Mouse (Mus musculus) myocyte (in vitro differentiated cells): Measurements from ENCODE around the gene Glis3. TPM values are rescaled to one million over a fixed set of nuclear protein-coding genes. Genes with fewer than 3 reads are reported as not detected.

Source experiments
- H3K27me3 ChIP-seq: one replicate; pipeline ENCODE4 v1.6.1; 2011; ENCODE audit not compliant: control insufficient read depth, insufficient read depth, insufficient read length
- H3K36me3 ChIP-seq: one replicate; pipeline ENCODE4 v1.6.1; 2011; ENCODE audit not compliant: control insufficient read depth, insufficient read depth
- H3K4me2 ChIP-seq: one replicate; pipeline ENCODE4 v1.6.1; 2011; ENCODE audit warnings: low read depth, control low read depth
- H3K4me3 ChIP-seq: one replicate; pipeline ENCODE4 v1.5.1; 2011; ENCODE audit warnings: mild to moderate bottlenecking, control low read depth, moderate library complexity
- H3K79me2 ChIP-seq: one replicate; pipeline ENCODE4 v1.6.1; 2011; ENCODE audit not compliant: control insufficient read depth, insufficient read depth
- H3ac ChIP-seq: one replicate; pipeline ENCODE4 v1.6.1; 2011; ENCODE audit not compliant: control insufficient read depth, insufficient read length
- CEBPB ChIP-seq: IDR thresholded peaks from 2 replicates; pipeline ENCODE4 v1.6.1; 2011; ENCODE audit warnings: mild to moderate bottlenecking, moderate library complexity; ENCODE audit not compliant: poor library complexity, insufficient read depth, severe bottlenecking
- E2F4 ChIP-seq: IDR thresholded peaks from one replicate; pipeline ENCODE4 v1.6.1; 2011; ENCODE audit warnings: mild to moderate bottlenecking, control low read depth, moderate library complexity; ENCODE audit not compliant: insufficient read depth
- MAX ChIP-seq: IDR thresholded peaks from one replicate; pipeline ENCODE4 v1.6.1; 2011; ENCODE audit warnings: low read depth, mild to moderate bottlenecking, control low read depth
- MYOD1 ChIP-seq, 3 experiments: IDR thresholded peaks; one replicate each; pipeline ENCODE4 v1.6.1; 2011; ENCODE audit warnings: control low read depth in 2 of 3, low read depth in 2 of 3, mild to moderate bottlenecking in 2 of 3, moderate library complexity in 1 of 3; ENCODE audit not compliant: insufficient read length in 2 of 3, control insufficient read depth in 1 of 3
- MYOG ChIP-seq, 3 experiments: IDR thresholded peaks; one replicate each; pipeline ENCODE4 v1.6.1; 2011; ENCODE audit warnings: control low read depth in 2 of 3, low read depth in 2 of 3, mild to moderate bottlenecking in 2 of 3; ENCODE audit not compliant: insufficient read length in 2 of 3, control insufficient read depth in 1 of 3, insufficient read depth in 1 of 3
- POLR2A ChIP-seq: IDR thresholded peaks from one replicate; pipeline ENCODE4 v1.6.1; 2011; ENCODE audit warnings: low read depth, mild to moderate bottlenecking, control low read depth, moderate library complexity; ENCODE audit not compliant: insufficient read length
- POLR2AphosphoS2 ChIP-seq: IDR thresholded peaks from one replicate; pipeline ENCODE4 v1.6.1; 2011; ENCODE audit warnings: low read depth, control low read depth; ENCODE audit not compliant: insufficient read length
- REST ChIP-seq: IDR thresholded peaks from one replicate; pipeline ENCODE4 v1.6.1; 2011; ENCODE audit warnings: mild to moderate bottlenecking, control low read depth, moderate library complexity; ENCODE audit not compliant: insufficient read depth, insufficient read length
- SRF ChIP-seq: IDR thresholded peaks from one replicate; pipeline ENCODE4 v1.6.1; 2011; ENCODE audit warnings: low read depth; ENCODE audit not compliant: control insufficient read depth, insufficient read length
- TCF12 ChIP-seq: IDR thresholded peaks from one replicate; pipeline ENCODE4 v1.6.1; 2011; ENCODE audit warnings: mild to moderate bottlenecking, control low read depth; ENCODE audit not compliant: poor library complexity, insufficient read depth, severe bottlenecking
- TCF3 ChIP-seq: IDR thresholded peaks from one replicate; pipeline ENCODE4 v1.6.1; 2011; ENCODE audit warnings: low read depth, control low read depth; ENCODE audit not compliant: insufficient read length
- USF1 ChIP-seq: IDR thresholded peaks from one replicate; pipeline ENCODE4 v1.6.1; 2011; ENCODE audit warnings: low read depth, mild to moderate bottlenecking, control low read depth, moderate library complexity
- polyA plus RNA-seq: library from polyadenylated mRNA; unstranded; fragments of >200 nt; fragmentation: generic; extraction: Trizol; gene quantifications from one replicate; pipeline ENCODE4 v1.2.1, GENCODE M21; 2012; ENCODE audit warnings: missing spikeins

Glis3 gene
- polyA plus RNA-seq, 1 experiment = 0.79 TPM

GRCm38 (mm10) chr19:28530846-28531245 lies 149.0 kb downstream of the Glis3 start:
- H3K27me3 ChIP-seq = no peaks in the 10 kb centered on the region
- H3K79me2 ChIP-seq = no peaks in the 10 kb centered on the region
- H3K4me2 ChIP-seq = no peak overlapping the region
- H3K36me3 ChIP-seq = no peaks in the 10 kb centered on the region
- H3K4me3 ChIP-seq = no peak overlapping the region
- TF ChIP-seq CEBPB (no peak), E2F4 (no peak), REST (no peak), MYOG (IDR thresholded peaks at IDR 0.05; ENCODE audit: control insufficient read depth in 1 of 3, insufficient read depth in 1 of 3, insufficient read length in 2 of 3, low read depth in 2 of 3) (no peak)
- H3ac ChIP-seq = no peak overlapping the region

- Histone ChIP-seq H3K36me3 (no peaks in the 10 kb centered on the region), H3ac (no peak overlapping the region), H3K4me3 (no peak overlapping the region), H3K79me2 (no peaks in the 10 kb centered on the region), H3K27me3 (no peaks in the 10 kb centered on the region), H3K4me2 (no peak overlapping the region)
- TF ChIP-seq MYOG (IDR thresholded peaks at IDR 0.05; ENCODE audit: control insufficient read depth in 1 of 3, insufficient read depth in 1 of 3, insufficient read length in 2 of 3, low read depth in 2 of 3) (no peak), CEBPB (no peak), TCF3 (no peak), POLR2AphosphoS2 (no peak), E2F4 (no peak), SRF (no peak), MYOD1 (IDR thresholded peaks at IDR 0.05; ENCODE audit: control insufficient read depth in 1 of 3, insufficient read length in 2 of 3, low read depth in 2 of 3) (no peak), TCF12 (no peak), REST (no peak), USF1 (no peak), POLR2A (no peak), MAX (no peak)
Measured at GRCm38 (mm10) chr19:28529006-28529405, 150.9 kb downstream of the Glis3 start.

- no peak overlapping the region for H3K4me3 ChIP-seq
- H3ac ChIP-seq = no peak overlapping the region
- no peaks in the 10 kb centered on the region for H3K79me2 ChIP-seq
- no peaks in the 10 kb centered on the region for H3K36me3 ChIP-seq
- H3K4me2 ChIP-seq = no peak overlapping the region
- no peak for TF ChIP-seq MAX
- TF ChIP-seq POLR2A = no peak
- no peak for TF ChIP-seq TCF3
- TF ChIP-seq POLR2AphosphoS2 = no peak
- no peaks in the 10 kb centered on the region for H3K27me3 ChIP-seq
Measured at GRCm38 (mm10) chr19:28527446-28527845, 152.4 kb downstream of the Glis3 start.

DNA sequence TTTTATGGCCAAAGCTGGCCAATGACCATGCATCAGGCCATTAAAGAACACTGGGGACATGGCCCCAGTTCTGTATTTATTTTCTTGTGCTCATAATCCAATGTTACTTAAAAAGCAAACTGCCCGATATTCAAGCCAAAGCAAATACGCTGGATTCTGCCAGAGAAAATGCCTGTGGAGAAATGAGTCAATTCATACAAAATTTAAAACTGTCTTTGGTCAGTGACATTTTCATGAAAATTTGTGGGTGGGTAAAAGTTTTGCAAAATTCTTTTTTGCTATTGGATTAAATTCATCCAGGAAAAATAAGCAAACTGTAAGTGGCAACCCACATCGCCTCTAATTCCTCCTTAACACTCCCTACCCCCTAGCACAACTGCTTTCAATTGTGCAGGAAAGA lies 154.5 kb downstream of the Glis3 start:
- no peaks in the 10 kb centered on the region for H3K36me3 ChIP-seq

GRCm38 (mm10) chr19:28522289-28522688 lies 157.6 kb downstream of the Glis3 start:
- Histone ChIP-seq H3K4me2 (no peak overlapping the region), H3K4me3 (no peak overlapping the region), H3K27me3 (no peaks in the 10 kb centered on the region), H3K36me3 (no peaks in the 10 kb centered on the region), H3ac (no peak overlapping the region), H3K79me2 (no peaks in the 10 kb centered on the region)
- no peak for TF ChIP-seq MAX
- no peak for TF ChIP-seq MYOD1 (IDR thresholded peaks at IDR 0.05; ENCODE audit: control insufficient read depth in 1 of 3, insufficient read length in 2 of 3, low read depth in 2 of 3)
- TF ChIP-seq MYOG (IDR thresholded peaks at IDR 0.05; ENCODE audit: control insufficient read depth in 1 of 3, insufficient read depth in 1 of 3, insufficient read length in 2 of 3, low read depth in 2 of 3) = no peak
- TF ChIP-seq TCF3 = no peak
- no peak for TF ChIP-seq TCF12
- no peak for TF ChIP-seq REST
- TF ChIP-seq POLR2A = no peak
- TF ChIP-seq CEBPB = no peak
- TF ChIP-seq USF1 = no peak
- TF ChIP-seq POLR2AphosphoS2 = no peak
- TF ChIP-seq E2F4 = no peak
- no peak for TF ChIP-seq SRF

More for the DNA sequence above, 154.5 kb downstream of the Glis3 start:
- Histone ChIP-seq H3K27me3 (no peaks in the 10 kb centered on the region), H3K79me2 (no peaks in the 10 kb centered on the region), H3ac (no peak overlapping the region), H3K4me3 (no peak overlapping the region), H3K4me2 (no peak overlapping the region)
- TF ChIP-seq CEBPB (no peak), POLR2A (no peak), POLR2AphosphoS2 (no peak), MYOD1 (IDR thresholded peaks at IDR 0.05; ENCODE audit: control insufficient read depth in 1 of 3, insufficient read length in 2 of 3, low read depth in 2 of 3) (no peak), TCF12 (no peak), REST (no peak), SRF (no peak), TCF3 (no peak), E2F4 (no peak), MYOG (IDR thresholded peaks at IDR 0.05; ENCODE audit: control insufficient read depth in 1 of 3, insufficient read depth in 1 of 3, insufficient read length in 2 of 3, low read depth in 2 of 3) (no peak), USF1 (no peak), MAX (no peak)
